Mouse (Mus musculus) megakaryocyte, embryonic 14.5 days (primary cell): ENCODE results near the gene Fmo6.

Experiments used
- FLI1 ChIP-seq: IDR thresholded peaks from 2 replicates; pipeline ENCODE4 v1.6.1; 2012; ENCODE audit warnings: low read length, inconsistent platforms, mixed read lengths
- GATA1 ChIP-seq: IDR thresholded peaks from 3 replicates; pipeline ENCODE4 v1.6.1; 2012; ENCODE audit warnings: mixed read lengths, low read length, inconsistent platforms, borderline replicate concordance

DNA sequence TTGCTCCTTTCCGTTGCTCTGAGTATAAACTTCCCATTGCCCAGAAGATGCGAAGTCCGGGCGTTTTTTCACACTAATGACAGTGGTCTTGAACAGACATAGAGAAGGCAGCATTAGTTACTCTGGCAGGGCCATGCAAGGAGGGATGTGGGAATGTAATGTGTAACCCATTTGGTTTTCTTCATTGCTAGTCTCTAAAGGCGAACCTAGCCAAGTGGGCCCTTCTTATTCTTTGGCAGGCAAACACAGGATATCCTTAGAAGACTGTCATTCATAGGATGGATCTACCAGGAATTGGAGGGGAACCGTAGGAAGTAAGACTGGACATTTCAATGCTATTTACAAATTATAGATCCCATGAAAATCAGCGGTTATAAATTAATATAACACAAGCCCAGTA lies 49.7 kb downstream of the Fmo6 start:
- TF ChIP-seq GATA1, result no peak
- no peak for TF ChIP-seq FLI1
